Mouse (Mus musculus) lung, postnatal 0 days (tissue): Measurements from ENCODE around the gene Mn1. TPM values are rescaled to one million over a fixed set of nuclear protein-coding genes. Genes with fewer than 3 reads are reported as not detected.

Experiments
- ATAC-seq: fragments of 200-750 bp; cut with Nextera tagmentation; 2 replicates; pipeline ENCODE4 v1.8.0; 2017; ENCODE audit warnings: moderate library complexity
- DNase-seq: peaks from one replicate; pipeline ENCODE4 v3.0.0-alpha.2; 2016; ENCODE audit warnings: low spot score
- H3K27ac ChIP-seq: fragments of 300-500 bp; sonication (generic); 2 replicates; pipeline ENCODE4 v1.5.1; 2014; ENCODE audit warnings: antibody characterized with exemption, mild to moderate bottlenecking, low read length, mixed read lengths
- H3K27me3 ChIP-seq: fragments of 300-500 bp; sonication (generic); replicated peaks from 2 replicates; pipeline ENCODE4 v1.6.1; 2014; ENCODE audit warnings: low read length, mixed read lengths; ENCODE audit not compliant: insufficient read depth
- H3K36me3 ChIP-seq: fragments of 300-500 bp; sonication (generic); 2 replicates; pipeline ENCODE4 v1.6.1; 2014; ENCODE audit warnings: low read length, mixed read lengths; ENCODE audit not compliant: insufficient read depth
- H3K4me1 ChIP-seq: fragments of 300-500 bp; sonication (generic); 2 replicates; pipeline ENCODE4 v1.6.1; 2014; ENCODE audit warnings: antibody characterized with exemption, low read depth, low read length, mixed read lengths; ENCODE audit not compliant: insufficient read depth
- H3K4me2 ChIP-seq: fragments of 300-500 bp; sonication (generic); replicated peaks from 2 replicates; pipeline ENCODE4 v1.6.1; 2014; ENCODE audit warnings: low read depth, mild to moderate bottlenecking, low read length, moderate library complexity, mixed read lengths
- H3K4me3 ChIP-seq: fragments of 300-500 bp; sonication (generic); 2 replicates; pipeline ENCODE4 v1.5.1; 2014; ENCODE audit warnings: low read depth, low read length
- H3K9ac ChIP-seq: fragments of 300-500 bp; sonication (generic); replicated peaks from 2 replicates; pipeline ENCODE4 v1.6.1; 2014; ENCODE audit warnings: low read depth, mild to moderate bottlenecking
- H3K9me3 ChIP-seq: fragments of 300-500 bp; sonication (generic); 2 replicates; pipeline ENCODE4 v1.6.1; 2016; ENCODE audit warnings: low read length, mixed read lengths
- CTCF ChIP-seq: IDR thresholded peaks from 2 replicates; pipeline ENCODE4 v1.5.1; 2016; ENCODE audit warnings: antibody characterized with exemption, mild to moderate bottlenecking
- EP300 ChIP-seq: IDR thresholded peaks from 2 replicates; pipeline ENCODE4 v1.6.1; 2016; ENCODE audit warnings: antibody characterized with exemption, mild to moderate bottlenecking, control low read depth
- WGBS: fragments of 180-500 bp; shearing (Covaris S2); extraction: QIAGEN DNeasy Blood & Tissue Kit; methylation state at CpG from one replicate; pipeline ENCODE4 v1.1.7; 2014; 5-methylcytosine and 5-hydroxymethylcytosine counted together
- polyA plus RNA-seq: library from polyadenylated mRNA; unstranded; fragments of >200 nt; fragmentation: Nextera tagmentation; extraction: Ambion mirVana; gene quantifications from 2 replicates; pipeline ENCODE4 v1.2.1, GENCODE M21; 2015

Mn1 gene
- polyA plus RNA-seq, 1 experiment from 2014 or later, result 6.0 TPM

GRCm38 (mm10) chr5:111442151-111442871, 25.1 kb downstream of the Mn1 start:
- WGBS, result 69% methylated on average over 11 of the region's 11 CpGs
- Histone ChIP-seq H3K36me3 (no peaks in the 10 kb centered on the region), H3K27me3 (no peaks in the 10 kb centered on the region), H3K9me3 (no peaks in the 10 kb centered on the region), H3K27ac (no peak overlapping the region), H3K4me1 (no peaks in the 10 kb centered on the region), H3K4me2 (no peak overlapping the region), H3K4me3 (no peak overlapping the region), H3K9ac (no peak overlapping the region)
- DNase-seq (no peak), ATAC-seq (peak; percentile 59)
- no peak for TF ChIP-seq CTCF
- no peak for TF ChIP-seq EP300

DNA sequence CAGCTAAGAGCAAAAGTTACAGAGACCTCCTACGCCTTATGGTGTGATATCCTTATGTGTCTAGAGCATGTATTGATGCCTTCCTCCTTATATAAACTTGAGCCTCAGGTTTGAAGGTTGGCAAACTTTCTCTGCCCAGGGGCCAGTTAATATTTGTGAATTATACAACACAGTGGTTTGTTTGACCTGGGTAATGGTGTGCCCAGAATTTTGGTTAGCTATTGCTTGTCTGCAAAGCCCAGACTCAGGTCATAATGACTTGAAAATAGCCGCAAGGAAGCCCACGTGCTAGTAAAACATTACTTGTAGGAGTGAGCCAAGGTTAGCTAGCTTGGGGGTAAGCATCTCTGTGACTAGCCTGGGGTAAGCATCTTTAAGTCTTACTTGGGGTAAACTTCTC, 26.5 kb downstream of the Mn1 start:
- TF ChIP-seq EP300 (no peak), CTCF (no peak)
- Histone ChIP-seq H3K9me3 (no peaks in the 10 kb centered on the region), H3K4me1 (no peaks in the 10 kb centered on the region), H3K27ac (no peak overlapping the region), H3K4me3 (no peak overlapping the region), H3K9ac (no peak overlapping the region), H3K4me2 (no peak overlapping the region), H3K36me3 (no peaks in the 10 kb centered on the region), H3K27me3 (no peaks in the 10 kb centered on the region)
- ATAC-seq, result no peak
- DNase-seq, result no peak
- WGBS, result 93% methylated on average over 3 of the region's 3 CpGs

GRCm38 (mm10) chr5:111444361-111444760, 27.2 kb downstream of the Mn1 start:
- 61% methylated on average over 4 of the region's 4 CpGs for WGBS
- ATAC-seq, result no peak
- Histone ChIP-seq H3K9me3 (no peaks in the 10 kb centered on the region), H3K4me3 (no peak overlapping the region), H3K9ac (no peak overlapping the region), H3K4me1 (no peaks in the 10 kb centered on the region), H3K27ac (no peak overlapping the region), H3K36me3 (no peaks in the 10 kb centered on the region), H3K4me2 (no peak overlapping the region), H3K27me3 (no peaks in the 10 kb centered on the region)
- no peak for DNase-seq
- TF ChIP-seq CTCF (no peak), EP300 (no peak)

- H3K9ac ChIP-seq, result no peak overlapping the region
- TF ChIP-seq CTCF, result no peak
- TF ChIP-seq EP300, result no peak
- 76% methylated on average over 7 of the region's 7 CpGs for WGBS
- H3K27ac ChIP-seq, result no peak overlapping the region
- DNase-seq (no peak), ATAC-seq (no peak)
- H3K4me3 ChIP-seq, result no peak overlapping the region
- H3K27me3 ChIP-seq, result no peaks in the 10 kb centered on the region
- no peaks in the 10 kb centered on the region for H3K9me3 ChIP-seq
- no peaks in the 10 kb centered on the region for H3K36me3 ChIP-seq
- H3K4me2 ChIP-seq, result no peak overlapping the region
- H3K4me1 ChIP-seq, result no peaks in the 10 kb centered on the region
Measured at GRCm38 (mm10) chr5:111446652-111447051, 29.5 kb downstream of the Mn1 start.

- no peak overlapping the region for H3K9ac ChIP-seq
- no peaks in the 10 kb centered on the region for H3K4me1 ChIP-seq
- DNase-seq (no peak), ATAC-seq (no peak)
- H3K4me3 ChIP-seq, result no peak overlapping the region
- no peaks in the 10 kb centered on the region for H3K9me3 ChIP-seq
- no peak overlapping the region for H3K4me2 ChIP-seq
- no peaks in the 10 kb centered on the region for H3K27me3 ChIP-seq
- 64% methylated on average over 8 of the region's 8 CpGs for WGBS
- no peak overlapping the region for H3K27ac ChIP-seq
- no peaks in the 10 kb centered on the region for H3K36me3 ChIP-seq
- TF ChIP-seq EP300 (no peak), CTCF (no peak)
Measured at GRCm38 (mm10) chr5:111449700-111450099, 32.5 kb downstream of the Mn1 start.

DNA sequence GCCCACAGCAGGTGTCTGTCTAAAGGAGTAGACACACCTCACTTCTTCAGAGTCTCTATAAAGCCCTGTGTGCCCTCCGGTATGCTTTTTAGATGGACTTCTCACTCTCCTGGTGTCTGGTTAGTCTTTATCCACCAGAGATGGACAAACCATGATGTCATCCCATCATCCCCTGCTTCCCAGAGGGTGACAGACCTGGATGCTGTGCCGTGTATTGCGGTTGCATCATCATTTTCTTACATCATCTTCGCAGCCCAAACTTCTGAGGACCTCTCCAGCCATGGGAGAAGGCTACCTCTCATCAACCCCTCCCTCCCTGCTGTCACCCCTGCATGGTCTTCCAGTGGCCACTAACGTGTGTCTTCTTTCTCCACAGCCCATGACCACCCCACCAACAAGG, 37.1 kb downstream of the Mn1 start:
- Histone ChIP-seq H3K4me1 (no peaks in the 10 kb centered on the region), H3K36me3 (no peaks in the 10 kb centered on the region), H3K4me2 (no peak overlapping the region), H3K27ac (no peak overlapping the region), H3K4me3 (no peak overlapping the region), H3K27me3 (no peaks in the 10 kb centered on the region), H3K9ac (no peak overlapping the region), H3K9me3 (no peaks in the 10 kb centered on the region)
- 82% methylated on average over 5 of the region's 5 CpGs for WGBS
- DNase-seq (no peak), ATAC-seq (no peak)
- TF ChIP-seq EP300 (no peak), CTCF (no peak)
